Mouse (Mus musculus): ENCODE data around the gene Map3k11. TPM values are rescaled to one million over a fixed set of nuclear protein-coding genes. Genes with fewer than 3 reads are reported as not detected.

Map3k11 gene
- polyA plus RNA-seq, 1 experiment from 2014 or later = 30.6 TPM

- peak overlapping the region; percentile 99 for H3K4me2 ChIP-seq
- peak overlapping the region; percentile 98 for H3K9ac ChIP-seq
- H3K27ac ChIP-seq (ENCODE audit: poor library complexity, severe bottlenecking) = peak overlapping the region; percentile 87
- peaks cover 60% of the 10 kb centered on the region for H3K36me3 ChIP-seq
- no peak for ATAC-seq (ENCODE audit: insufficient number of reproducible peaks, low FRiP score)
- WGBS = 57% methylated on average over 5 of the region's 5 CpGs
- H3K4me3 ChIP-seq = peak overlapping the region; percentile 84
- H3K9me3 ChIP-seq (replicated peaks) = no peaks in the 10 kb centered on the region
- no peaks in the 10 kb centered on the region; the same call in 1 of the 2 replicates for H3K27me3 ChIP-seq (replicated peaks)
- peaks cover 64% of the 10 kb centered on the region for H3K4me1 ChIP-seq (replicated peaks)
These were observed 3.1 kb downstream of the Map3k11 start for GRCm38 (mm10) chr19:5691601-5692000.

GRCm38 (mm10) chr19:5692086-5692912, 3.8 kb downstream of the Map3k11 start:
- Histone ChIP-seq H3K36me3 (peaks cover 64% of the 10 kb centered on the region), H3K4me1 (replicated peaks) (peaks cover 60% of the 10 kb centered on the region)
- peak; percentile 37; the same call in 1 of the 2 replicates for ATAC-seq (ENCODE audit: insufficient number of reproducible peaks, low FRiP score)

GRCm38 (mm10) chr19:5692913-5693396, 4.4 kb downstream of the Map3k11 start:
- Histone ChIP-seq H3K27ac (ENCODE audit: poor library complexity, severe bottlenecking) (peak overlapping the region; percentile 87), H3K36me3 (peaks cover 70% of the 10 kb centered on the region), H3K27me3 (replicated peaks) (no peaks in the 10 kb centered on the region; the same call in 1 of the 2 replicates), H3K9me3 (replicated peaks) (no peaks in the 10 kb centered on the region), H3K4me2 (peak overlapping the region; percentile 99), H3K4me3 (peak overlapping the region; percentile 84), H3K4me1 (replicated peaks) (peaks cover 53% of the 10 kb centered on the region), H3K9ac (peak overlapping the region; percentile 98)
- ATAC-seq (ENCODE audit: insufficient number of reproducible peaks, low FRiP score) = no peak
- 60% methylated on average over 10 of the region's 10 CpGs for WGBS

More at GRCm38 (mm10) chr19:5692086-5692912, 3.8 kb downstream of the Map3k11 start:
- no peaks in the 10 kb centered on the region; the same call in 1 of the 2 replicates for H3K27me3 ChIP-seq (replicated peaks)
- WGBS = 63% methylated on average over 10 of the region's 10 CpGs
- peak overlapping the region; percentile 87 for H3K27ac ChIP-seq (ENCODE audit: poor library complexity, severe bottlenecking)
- H3K9me3 ChIP-seq (replicated peaks) = no peaks in the 10 kb centered on the region
- H3K4me2 ChIP-seq = peak overlapping the region; percentile 99
- peak overlapping the region; percentile 98 for H3K9ac ChIP-seq
- H3K4me3 ChIP-seq = peak overlapping the region; percentile 84

- ATAC-seq (ENCODE audit: insufficient number of reproducible peaks, low FRiP score) = no peak
These were observed 5.3 kb downstream of the Map3k11 start for GRCm38 (mm10) chr19:5693801-5694200.

GRCm38 (mm10) chr19:5695849-5696462, 7.4 kb downstream of the Map3k11 start:
- peak overlapping the region; percentile 18 for H3K4me3 ChIP-seq
- no peaks in the 10 kb centered on the region; the same call in 1 of the 2 replicates for H3K27me3 ChIP-seq (replicated peaks)
- no peaks in the 10 kb centered on the region for H3K9me3 ChIP-seq (replicated peaks)
- WGBS = 30% methylated on average over 41 of the region's 41 CpGs
- H3K4me2 ChIP-seq = peak overlapping the region; percentile 46
- H3K27ac ChIP-seq (ENCODE audit: poor library complexity, severe bottlenecking) = no peak overlapping the region
- peaks cover 96% of the 10 kb centered on the region for H3K36me3 ChIP-seq
- no peak for ATAC-seq (ENCODE audit: insufficient number of reproducible peaks, low FRiP score)
- peak overlapping the region; percentile 37; the same call in 1 of the 2 replicates for H3K9ac ChIP-seq
- H3K4me1 ChIP-seq (replicated peaks) = peaks cover 41% of the 10 kb centered on the region

More at GRCm38 (mm10) chr19:5693801-5694200, 5.3 kb downstream of the Map3k11 start:
- H3K4me1 ChIP-seq (replicated peaks) = peaks cover 52% of the 10 kb centered on the region
- H3K4me3 ChIP-seq = peak overlapping the region; percentile 84; the same call in 1 of the 2 replicates
- 81% methylated on average over 6 of the region's 6 CpGs for WGBS
- H3K27me3 ChIP-seq (replicated peaks) = no peaks in the 10 kb centered on the region; the same call in 1 of the 2 replicates
- peak overlapping the region; percentile 98; the same call in 1 of the 2 replicates for H3K9ac ChIP-seq
- H3K27ac ChIP-seq (ENCODE audit: poor library complexity, severe bottlenecking) = no peak overlapping the region
- peak overlapping the region; percentile 99 for H3K4me2 ChIP-seq
- no peaks in the 10 kb centered on the region for H3K9me3 ChIP-seq (replicated peaks)
- H3K36me3 ChIP-seq = peaks cover 79% of the 10 kb centered on the region

- Histone ChIP-seq H3K9ac (no peak within 1 kb of the TSS), H3K4me1 (replicated peaks) (peaks cover 18% of the 10 kb centered on the region), H3K9me3 (replicated peaks) (no peaks in the 10 kb centered on the region), H3K4me2 (no peak within 1 kb of the TSS), H3K27me3 (replicated peaks) (no peaks in the 10 kb centered on the region), H3K36me3 (peaks cover 78% of the 10 kb centered on the region), H3K27ac (ENCODE audit: poor library complexity, severe bottlenecking) (no peak within 1 kb of the TSS; the same call in 1 of the 2 replicates), H3K4me3 (no peak within 1 kb of the TSS)
- 66% methylated on average over 17 of the region's 17 CpGs for WGBS
- peak; percentile 37; the same call in 1 of the 2 replicates for ATAC-seq (ENCODE audit: insufficient number of reproducible peaks, low FRiP score)
These were observed 15.7 kb downstream of the Map3k11 start, which contains the start of gene Kcnk7 for GRCm38 (mm10) chr19:5704163-5704800. Gene Kcnk7 (plus strand): TSS chr19:5704367.

- 45% methylated on average over 10 of the region's 10 CpGs for WGBS
- no peak overlapping the region for H3K9ac ChIP-seq
These were observed 16.4 kb downstream of the Map3k11 start for GRCm38 (mm10) chr19:5704801-5705571.

GRCm38 (mm10) chr19:5710068-5710467, 21.5 kb downstream of the Map3k11 start:
- H3K27ac ChIP-seq (ENCODE audit: poor library complexity, severe bottlenecking) = no peak overlapping the region
- H3K9ac ChIP-seq = no peak overlapping the region
- H3K36me3 ChIP-seq = peaks cover 92% of the 10 kb centered on the region
- H3K4me2 ChIP-seq = no peak overlapping the region
- no peak for ATAC-seq (ENCODE audit: insufficient number of reproducible peaks, low FRiP score)
- H3K4me3 ChIP-seq = no peak overlapping the region
- WGBS = 95% methylated on average over 6 of the region's 6 CpGs
- H3K9me3 ChIP-seq (replicated peaks) = no peaks in the 10 kb centered on the region
- H3K27me3 ChIP-seq (replicated peaks) = no peaks in the 10 kb centered on the region
- H3K4me1 ChIP-seq (replicated peaks) = peaks cover 35% of the 10 kb centered on the region

More at GRCm38 (mm10) chr19:5704801-5705571, 16.4 kb downstream of the Map3k11 start:
- Histone ChIP-seq H3K9me3 (replicated peaks) (no peaks in the 10 kb centered on the region), H3K4me2 (no peak overlapping the region), H3K27ac (ENCODE audit: poor library complexity, severe bottlenecking) (no peak overlapping the region; the same call in 1 of the 2 replicates), H3K4me1 (replicated peaks) (peaks cover 18% of the 10 kb centered on the region), H3K36me3 (peaks cover 77% of the 10 kb centered on the region), H3K4me3 (no peak overlapping the region), H3K27me3 (replicated peaks) (no peaks in the 10 kb centered on the region)
- peak; percentile 54; the same call in 1 of the 2 replicates for ATAC-seq (ENCODE audit: insufficient number of reproducible peaks, low FRiP score)

GRCm38 (mm10) chr19:5710581-5710980, 22.0 kb downstream of the Map3k11 start:
- no peaks in the 10 kb centered on the region for H3K27me3 ChIP-seq (replicated peaks)
- peaks cover 31% of the 10 kb centered on the region for H3K4me1 ChIP-seq (replicated peaks)
- no peak overlapping the region for H3K9ac ChIP-seq
- no peak for ATAC-seq (ENCODE audit: insufficient number of reproducible peaks, low FRiP score)
- H3K36me3 ChIP-seq = peaks cover 97% of the 10 kb centered on the region
- no peak overlapping the region for H3K4me2 ChIP-seq
- no peaks in the 10 kb centered on the region for H3K9me3 ChIP-seq (replicated peaks)
- WGBS = 84% methylated on average over 8 of the region's 8 CpGs
- H3K4me3 ChIP-seq = no peak overlapping the region
- no peak overlapping the region for H3K27ac ChIP-seq (ENCODE audit: poor library complexity, severe bottlenecking)

GRCm38 (mm10) chr19:5711218-5711617, 22.7 kb downstream of the Map3k11 start:
- Histone ChIP-seq H3K4me1 (replicated peaks) (peaks cover 34% of the 10 kb centered on the region), H3K4me3 (no peak overlapping the region), H3K27ac (ENCODE audit: poor library complexity, severe bottlenecking) (no peak overlapping the region), H3K36me3 (peaks cover 97% of the 10 kb centered on the region), H3K9me3 (replicated peaks) (no peaks in the 10 kb centered on the region), H3K27me3 (replicated peaks) (no peaks in the 10 kb centered on the region), H3K9ac (no peak overlapping the region), H3K4me2 (no peak overlapping the region)
- no peak for ATAC-seq (ENCODE audit: insufficient number of reproducible peaks, low FRiP score)
- 15% methylated on average over 3 of the region's 3 CpGs for WGBS

All from heart, embryonic 12.5 days (tissue).